ENCODE assay signal across 8 mouse cellular contexts in the genomic region with DNA sequence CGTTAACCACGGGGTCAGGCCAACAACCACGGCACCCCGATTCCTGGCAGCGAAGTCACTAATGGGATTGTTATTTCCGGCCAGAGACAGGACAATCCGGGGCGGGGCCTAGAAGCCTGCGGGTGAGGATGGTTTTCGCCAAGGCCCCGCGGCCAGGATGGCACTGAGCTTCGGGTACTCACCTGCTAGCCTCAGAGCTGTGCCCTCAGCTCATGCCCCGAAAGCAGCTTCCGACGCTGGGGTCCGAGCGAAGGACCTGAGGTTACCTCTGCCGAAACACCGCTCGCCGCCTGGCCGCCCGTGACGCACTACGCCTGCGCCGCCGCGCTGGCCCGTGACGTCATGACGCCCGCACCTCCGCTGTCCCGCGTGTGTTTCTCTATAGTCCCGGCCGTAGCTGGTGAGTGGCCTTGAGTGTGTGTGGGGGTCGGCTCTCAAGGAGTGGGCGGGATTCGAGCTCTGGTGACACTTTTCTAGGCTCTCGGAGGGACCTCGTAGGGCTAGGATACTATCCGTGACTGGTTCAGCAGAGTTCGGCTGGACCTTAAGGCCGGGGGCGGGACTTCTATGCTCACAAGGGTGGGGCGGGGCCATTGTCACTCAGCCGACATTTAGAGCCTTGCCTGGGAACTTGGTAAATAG. TPM values are rescaled to one million over a fixed set of nuclear protein-coding genes. Genes with fewer than 3 reads are reported as not detected.
DNase-seq lines count a peak whose midpoint lies in the region; ATAC-seq lines count a peak whose summit lies in the region.

A gene (plus strand): TSS at position 90 of the 642 bp plus-strand sequence.
A gene (minus strand): TSS at position 474 of the 642 bp plus-strand sequence.

- DNase-seq in adrenal gland, adult 18-20 months (ENCODE audit: low spot score in 2 of 2): peak; percentile 95 to 97
- peak; percentile 94 for DNase-seq in embryo, embryonic 11 days
- peak; percentile 90 for DNase-seq in gastrocnemius, postnatal 25 days
- DNase-seq in intestine, embryonic 14.5 days (ENCODE audit: low spot score): peak; percentile 97
- peak; percentile 89 to 92 for DNase-seq in left cerebral cortex, postnatal 14 days (ENCODE audit: low spot score in 2 of 2)
- peak; percentile 92 for DNase-seq in mesoderm, embryonic 11.5 days (ENCODE audit: low read depth, low spot score)
- peak; percentile 84 to 89 for DNase-seq in right cerebral cortex, postnatal 36 days (ENCODE audit: low spot score in 2 of 2)
- DNase-seq in yolk sac, embryonic 10.5 days (ENCODE audit: low spot score): peak; percentile 94

- peaks cover 6% of the 10 kb centered on the region; the same call in 1 of the 2 replicates for H3K4me1 ChIP-seq in intestine, embryonic 14.5 days (replicated peaks; ENCODE audit: control insufficient read depth, insufficient read depth, low read length)

- under 1% methylated on average over 50 of the region's 50 CpGs for WGBS in intestine, embryonic 14.5 days

- peak; percentile 98 for ATAC-seq in intestine, embryonic 14.5 days (replicated peaks; ENCODE audit: low FRiP score, low TSS enrichment, low read depth)

- no peaks in the 10 kb centered on the region for H3K27me3 ChIP-seq in intestine, embryonic 14.5 days (replicated peaks; ENCODE audit: control insufficient read depth, insufficient read depth, low read length)

- H3K36me3 ChIP-seq in intestine, embryonic 14.5 days (ENCODE audit: control insufficient read depth, insufficient read depth, low read length): peaks cover 32% of the 10 kb centered on the region

- peak within 1 kb of the TSS; percentile 69 for H3K9ac ChIP-seq in intestine, embryonic 14.5 days (ENCODE audit: low read length)

- intact Hi-C loops in left cerebral cortex, postnatal 14 days (cut with DNase I): loop anchor here (5.0 kb wide), 1 partner anchor 76 kb away; no protein-coding TSS in a partner anchor

- no peaks in the 10 kb centered on the region for H3K9me3 ChIP-seq in intestine, embryonic 14.5 days (ENCODE audit: control insufficient read depth, low read length)

- peak within 1 kb of the TSS; percentile 67 for H3K4me3 ChIP-seq in intestine, embryonic 14.5 days (ENCODE audit: low read depth, low read length)

- peak within 1 kb of the TSS; percentile 64 for H3K4me2 ChIP-seq in intestine, embryonic 14.5 days (ENCODE audit: low read length)

- peak within 1 kb of the TSS; percentile 80 for H3K27ac ChIP-seq in intestine, embryonic 14.5 days (ENCODE audit: low read depth)

RNA-seq across cellular contexts. Expression of the first gene that starts in this region (rescaled TPM):
- 10 to 100 TPM; 26.0 to 30.6 TPM for total RNA-seq in adrenal gland, adult 18-20 months (2021)
- total RNA-seq in gastrocnemius, postnatal 25 days (2021): 10 to 100 TPM; 13.7 to 14.8 TPM
- polyA plus RNA-seq in intestine, embryonic 14.5 days (2014; fragmentation: Nextera tagmentation; extraction: Ambion mirVana): 33.3 and 38.3 TPM in 2 replicates
- 10 to 100 TPM; 14.2 to 16.1 TPM for total RNA-seq in left cerebral cortex, postnatal 14 days (2021)

RNA-seq across cellular contexts. Expression of the second gene that starts in this region (rescaled TPM):
- 10 to 100 TPM; 26.7 to 29.8 TPM for total RNA-seq in adrenal gland, adult 18-20 months (2021)
- 10 to 100 TPM; 27.2 to 29.2 TPM for total RNA-seq in gastrocnemius, postnatal 25 days (2021)
- polyA plus RNA-seq in intestine, embryonic 14.5 days (2014; fragmentation: Nextera tagmentation; extraction: Ambion mirVana): 63.3 and 74.0 TPM in 2 replicates
- total RNA-seq in left cerebral cortex, postnatal 14 days (2021): 10 to 100 TPM; 53.2 to 55.2 TPM

Comparison
In these comparisons a context has a peak if more than half of its experiments do, and no peak if none do; other contexts are left out.
1. Peak in every context shown above with its lines: DNase-seq, ATAC-seq, H3K4me3 ChIP-seq and H3K27ac ChIP-seq.